Mouse (Mus musculus) left cerebral cortex, postnatal 10 days (tissue): Measurements from ENCODE around the gene Lgr6. TPM values are rescaled to one million over a fixed set of nuclear protein-coding genes. Genes with fewer than 3 reads are reported as not detected.

Source experiments
- DNase-seq, 2 experiments: peaks; one replicate each; pipeline ENCODE4 v3.0.0; 2021 to 2022; ENCODE audit warnings: low spot score in 2 of 2, mixed read lengths in 1 of 2; ENCODE audit errors: extremely low spot score in 1 of 2
- intact Hi-C: fragments of 180-260 bp; cut with DNase I; formaldehyde crosslinking; loops from one replicate; pipeline ENCODE4 v1.15.1; 2025
- total RNA-seq, 2 experiments: library from RNA; stranded (reverse); gene quantifications; 2 replicates each; pipeline ENCODE4 v1.2.3; 2021

Lgr6 gene
- total RNA-seq, 2 experiments from 2014 or later = 2.6 to 3.1 TPM

- no peak for DNase-seq
- intact Hi-C loops = no loop called here
Observed at GRCm38 (mm10) chr1:135089626-135090025, 15.4 kb downstream of the Lgr6 start.

- no peak for DNase-seq
- intact Hi-C loops = no loop called here
Observed at GRCm38 (mm10) chr1:135087414-135087813, 17.7 kb downstream of the Lgr6 start.

- DNase-seq = no peak
- intact Hi-C loops = no loop called here
Observed at GRCm38 (mm10) chr1:135086015-135086414, 19.1 kb downstream of the Lgr6 start.

- no peak for DNase-seq
- intact Hi-C loops = no loop called here
Observed at GRCm38 (mm10) chr1:135085296-135085871, 19.7 kb downstream of the Lgr6 start.

GRCm38 (mm10) chr1:135083465-135083864 is 21.6 kb downstream of the Lgr6 start:
- intact Hi-C loops = no loop called here
- no peak for DNase-seq

GRCm38 (mm10) chr1:135082267-135082666 is 22.8 kb downstream of the Lgr6 start:
- intact Hi-C loops = no loop called here
- no peak for DNase-seq

- intact Hi-C loops = no loop called here
- no peak for DNase-seq
Observed at GRCm38 (mm10) chr1:135079021-135079420, 26.1 kb downstream of the Lgr6 start.

- intact Hi-C loops = no loop called here
- no peak for DNase-seq
Observed at GRCm38 (mm10) chr1:135076470-135076869, 28.6 kb downstream of the Lgr6 start.

- intact Hi-C loops = no loop called here
- no peak for DNase-seq
Observed at GRCm38 (mm10) chr1:135075270-135075669, 29.8 kb downstream of the Lgr6 start.

GRCm38 (mm10) chr1:135072643-135073042 is 32.4 kb downstream of the Lgr6 start:
- DNase-seq = no peak
- intact Hi-C loops = no loop called here

GRCm38 (mm10) chr1:135069841-135070240 is 35.2 kb downstream of the Lgr6 start:
- intact Hi-C loops = no loop called here
- no peak for DNase-seq

GRCm38 (mm10) chr1:135064525-135064924 is 40.6 kb downstream of the Lgr6 start:
- intact Hi-C loops = no loop called here
- no peak for DNase-seq

- DNase-seq = no peak
- intact Hi-C loops = no loop called here
Observed at GRCm38 (mm10) chr1:135062936-135063335, 42.1 kb downstream of the Lgr6 start.

- DNase-seq = no peak
- intact Hi-C loops = no loop called here
Observed at GRCm38 (mm10) chr1:135061300-135061699, 43.8 kb downstream of the Lgr6 start.

GRCm38 (mm10) chr1:135060174-135060573 is 44.9 kb downstream of the Lgr6 start:
- intact Hi-C loops = no loop called here
- no peak for DNase-seq

GRCm38 (mm10) chr1:135056901-135057300 is 48.2 kb downstream of the Lgr6 start:
- intact Hi-C loops = no loop called here
- no peak for DNase-seq

- intact Hi-C loops = no loop called here
- DNase-seq = no peak
Observed at GRCm38 (mm10) chr1:135054121-135054520, 51.0 kb downstream of the Lgr6 start.

- intact Hi-C loops = loop anchor here (5.0 kb wide), 1 partner anchor 58 kb away; no protein-coding TSS in a partner anchor
- no peak for DNase-seq
Observed at GRCm38 (mm10) chr1:135044439-135044838, 60.6 kb downstream of the Lgr6 start.

GRCm38 (mm10) chr1:135036297-135036696 is 68.8 kb downstream of the Lgr6 start:
- DNase-seq = no peak
- intact Hi-C loops = no loop called here

GRCm38 (mm10) chr1:135032658-135033057 is 72.4 kb downstream of the Lgr6 start:
- intact Hi-C loops = no loop called here
- DNase-seq = no peak

GRCm38 (mm10) chr1:135030121-135030520 is 75.0 kb downstream of the Lgr6 start:
- DNase-seq = no peak
- intact Hi-C loops = no loop called here
